Mouse (Mus musculus): ENCODE measurements around the gene Zbed5. TPM values are rescaled to one million over a fixed set of nuclear protein-coding genes. Genes with fewer than 3 reads are reported as not detected.
"Not testable (repeated sequence)": the region's sequence is repeated elsewhere in the genome, so short reads cannot be mapped to it uniquely, and the experiment has no call there.

Gene Zbed5
- polyA plus RNA-seq, 1 experiment = 0.19 TPM

DNA sequence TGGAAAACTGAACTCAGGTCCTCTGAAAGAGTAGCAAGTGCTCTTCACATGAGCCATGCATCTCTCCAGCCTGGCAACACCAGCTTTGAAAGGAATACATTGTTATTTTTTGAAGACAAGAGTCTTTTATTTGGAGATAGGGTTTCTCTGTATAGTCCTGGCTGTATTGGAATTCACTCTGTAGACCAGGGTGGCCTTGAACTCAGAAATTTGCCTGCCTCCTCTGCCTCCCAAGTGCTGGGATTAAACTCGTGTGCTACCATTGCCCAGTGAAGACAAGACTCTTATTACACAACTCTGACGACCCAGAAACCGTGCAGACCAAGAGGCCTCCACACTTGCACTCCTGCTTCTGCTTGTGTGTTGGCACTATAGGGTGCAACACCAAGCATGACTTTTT is 15.6 kb upstream of the Zbed5 start:
- TF ChIP-seq POLR2A (IDR thresholded peaks at IDR 0.05; ENCODE audit: low read depth, low read length) (no peak), CTCF (IDR thresholded peaks at IDR 0.05; ENCODE audit: extremely low read depth, insufficient read length, insufficient replicate concordance, low read depth, low read length) (no peak)
- Histone ChIP-seq H3K4me1 (ENCODE audit: control insufficient read depth, insufficient read depth, insufficient read length, low read length) (no peaks in the 10 kb centered on the region), H3K36me3 (ENCODE audit: control insufficient read depth, insufficient read depth, low read length) (peaks cover 26% of the 10 kb centered on the region), H3K27me3 (ENCODE audit: control insufficient read depth, insufficient read depth, low read length) (no peaks in the 10 kb centered on the region), H3K4me3 (ENCODE audit: low read depth, low read length) (no peak overlapping the region), H3K27ac (ENCODE audit: insufficient read depth, low read depth, low read length) (no peak overlapping the region)
- 55% methylated on average over 3 of the region's 3 CpGs for WGBS

- peak overlapping the region; percentile 68 for H3K4me3 ChIP-seq (ENCODE audit: low read depth, low read length)
- H3K27ac ChIP-seq (ENCODE audit: insufficient read depth, low read depth, low read length) = no peak overlapping the region
- no peaks in the 10 kb centered on the region for H3K27me3 ChIP-seq (ENCODE audit: control insufficient read depth, insufficient read depth, low read length)
- 9% methylated on average over 10 of the region's 10 CpGs for WGBS
- H3K4me1 ChIP-seq (ENCODE audit: control insufficient read depth, insufficient read depth, insufficient read length, low read length) = no peaks in the 10 kb centered on the region; the same call in 1 of the 2 replicates
- H3K36me3 ChIP-seq (ENCODE audit: control insufficient read depth, insufficient read depth, low read length) = peaks cover 17% of the 10 kb centered on the region
- no peak for TF ChIP-seq CTCF (IDR thresholded peaks at IDR 0.05; ENCODE audit: extremely low read depth, insufficient read length, insufficient replicate concordance, low read depth, low read length)
- TF ChIP-seq POLR2A (IDR thresholded peaks at IDR 0.05; ENCODE audit: low read depth, low read length) = no peak
Observed at GRCm38 (mm10) chr5:129886271-129886670, 9.3 kb upstream of the Zbed5 start.

GRCm38 (mm10) chr5:129886911-129887636 is 8.4 kb upstream of the Zbed5 start, which contains the start of gene Chchd2:
Gene Chchd2 (minus strand): TSS chr5:129887470.
- no peak for TF ChIP-seq CTCF (IDR thresholded peaks at IDR 0.05; ENCODE audit: extremely low read depth, insufficient read length, insufficient replicate concordance, low read depth, low read length)
- peak; percentile 86 for TF ChIP-seq POLR2A (IDR thresholded peaks at IDR 0.05; ENCODE audit: low read depth, low read length)
- H3K4me3 ChIP-seq (ENCODE audit: low read depth, low read length) = peak within 1 kb of the TSS; percentile 68
- H3K27me3 ChIP-seq (ENCODE audit: control insufficient read depth, insufficient read depth, low read length) = no peaks in the 10 kb centered on the region
- WGBS = under 1% methylated on average over 46 of the region's 46 CpGs
- H3K4me1 ChIP-seq (ENCODE audit: control insufficient read depth, insufficient read depth, insufficient read length, low read length) = no peaks in the 10 kb centered on the region; the same call in 1 of the 2 replicates
- H3K27ac ChIP-seq (ENCODE audit: insufficient read depth, low read depth, low read length) = peak within 1 kb of the TSS; percentile 87
- peaks cover 11% of the 10 kb centered on the region for H3K36me3 ChIP-seq (ENCODE audit: control insufficient read depth, insufficient read depth, low read length)

DNA sequence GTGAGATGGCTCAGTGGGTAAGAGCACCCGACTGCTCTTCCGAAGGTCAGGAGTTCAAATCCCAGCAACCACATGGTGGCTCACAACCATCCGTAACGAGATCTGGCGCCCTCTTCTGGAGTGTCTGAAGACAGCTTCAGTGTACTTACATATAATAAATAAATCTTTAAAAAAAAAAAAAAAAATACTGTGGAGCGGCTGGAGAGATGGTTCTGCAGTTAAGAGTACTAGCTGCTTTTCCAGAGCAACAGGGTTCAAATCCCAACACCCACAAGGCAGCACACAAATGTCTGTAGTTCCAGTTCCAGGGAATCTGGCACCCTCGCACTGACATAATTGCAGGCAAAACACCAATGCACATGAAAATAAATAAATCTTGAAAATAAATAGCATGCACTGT is 5.1 kb upstream of the Zbed5 start:
- not testable (repeated sequence) for H3K4me3 ChIP-seq (ENCODE audit: low read depth, low read length); H3K27ac ChIP-seq (ENCODE audit: insufficient read depth, low read depth, low read length); H3K27me3 ChIP-seq (ENCODE audit: control insufficient read depth, insufficient read depth, low read length); H3K4me1 ChIP-seq (ENCODE audit: control insufficient read depth, insufficient read depth, insufficient read length, low read length); H3K36me3 ChIP-seq (ENCODE audit: control insufficient read depth, insufficient read depth, low read length)
- WGBS = 64% methylated on average over 7 of the region's 7 CpGs

GRCm38 (mm10) chr5:129898449-129898848 is 2.9 kb downstream of the Zbed5 start, which contains the start of gene Phkg1:
Gene Phkg1 (minus strand): TSS chr5:129898549.
- Histone ChIP-seq H3K27ac (ENCODE audit: insufficient read depth, low read depth, low read length) (no peak within 1 kb of the TSS), H3K4me1 (ENCODE audit: control insufficient read depth, insufficient read depth, insufficient read length, low read length) (no peaks in the 10 kb centered on the region), H3K4me3 (ENCODE audit: low read depth, low read length) (no peak within 1 kb of the TSS), H3K27me3 (ENCODE audit: control insufficient read depth, insufficient read depth, low read length) (no peaks in the 10 kb centered on the region), H3K36me3 (ENCODE audit: control insufficient read depth, insufficient read depth, low read length) (no peaks in the 10 kb centered on the region)
- TF ChIP-seq POLR2A (IDR thresholded peaks at IDR 0.05; ENCODE audit: low read depth, low read length) (no peak), CTCF (IDR thresholded peaks at IDR 0.05; ENCODE audit: extremely low read depth, insufficient read length, insufficient replicate concordance, low read depth, low read length) (no peak)
- WGBS = 96% methylated on average over 1 of the region's 1 CpGs

DNA sequence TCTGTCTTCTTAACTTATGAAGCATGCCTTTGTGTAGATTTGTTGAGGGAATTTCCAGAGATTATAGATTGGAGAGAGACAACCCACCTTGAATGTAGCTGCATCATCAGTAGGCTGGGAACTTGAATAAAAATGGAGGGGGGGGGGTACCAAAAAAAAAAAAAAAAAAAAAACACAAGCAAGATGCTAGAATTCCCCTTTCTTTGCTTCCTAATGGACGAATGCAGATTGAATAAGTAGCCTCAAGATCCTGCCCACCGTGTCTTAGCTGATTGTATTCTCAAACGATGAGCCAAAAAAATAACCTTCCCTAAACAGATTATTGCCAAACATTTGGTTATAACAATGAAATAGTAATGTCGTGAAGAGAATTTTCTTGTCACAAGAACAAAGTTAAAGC is 12.3 kb downstream of the Zbed5 start:
- no peak overlapping the region for H3K4me3 ChIP-seq (ENCODE audit: low read depth, low read length)

DNA sequence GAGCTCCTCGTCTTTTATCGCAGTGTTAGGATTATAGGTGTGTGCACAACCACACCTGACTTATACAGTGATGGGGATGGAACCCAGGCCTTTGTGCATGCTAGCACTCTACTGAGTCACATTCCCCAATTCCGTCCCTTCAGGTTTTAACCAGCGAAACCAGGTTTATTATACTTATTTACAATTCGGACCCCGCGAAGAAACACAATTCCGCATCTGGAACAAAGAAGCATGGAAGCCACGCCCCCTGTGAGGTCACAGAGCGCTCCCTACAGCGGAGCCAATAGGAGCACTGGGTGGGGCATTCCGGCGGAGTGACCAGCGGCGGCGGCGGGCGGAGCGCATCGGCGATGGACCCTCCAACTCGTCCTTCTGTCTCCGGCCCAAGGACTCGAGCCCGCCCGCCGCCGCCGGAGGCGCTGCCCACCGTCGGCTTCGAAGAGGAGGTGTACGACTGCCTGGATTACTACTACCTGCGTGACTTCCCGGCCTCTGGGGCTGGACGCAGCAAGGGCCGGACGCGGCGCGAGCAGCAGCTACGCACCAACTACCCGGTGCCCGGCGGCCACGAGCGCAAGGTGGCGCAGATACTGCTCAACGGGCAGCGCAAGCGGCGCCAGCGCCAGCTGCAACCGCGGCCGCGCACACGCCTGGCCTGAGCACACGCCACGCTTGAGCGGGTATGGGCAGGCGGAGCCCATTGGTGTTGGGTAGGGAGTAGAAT is 12.9 kb downstream of the Zbed5 start, which contains the start of gene Nupr1l:
Gene Nupr1l (plus strand): TSS at position 299 of the 724 bp plus-strand sequence.
- Histone ChIP-seq H3K4me3 (ENCODE audit: low read depth, low read length) (peak within 1 kb of the TSS; percentile 80), H3K36me3 (ENCODE audit: control insufficient read depth, insufficient read depth, low read length) (no peaks in the 10 kb centered on the region), H3K4me1 (ENCODE audit: control insufficient read depth, insufficient read depth, insufficient read length, low read length) (peaks cover 4% of the 10 kb centered on the region; the same call in 1 of the 2 replicates), H3K27ac (ENCODE audit: insufficient read depth, low read depth, low read length) (peak within 1 kb of the TSS; percentile 32), H3K27me3 (ENCODE audit: control insufficient read depth, insufficient read depth, low read length) (no peaks in the 10 kb centered on the region)
- WGBS = under 1% methylated on average over 63 of the region's 63 CpGs
- TF ChIP-seq CTCF (IDR thresholded peaks at IDR 0.05; ENCODE audit: extremely low read depth, insufficient read length, insufficient replicate concordance, low read depth, low read length) = no peak
- TF ChIP-seq POLR2A (IDR thresholded peaks at IDR 0.05; ENCODE audit: low read depth, low read length) = peak; percentile 36; the same call in 1 of the 2 replicates

More for the DNA sequence above, 12.3 kb downstream of the Zbed5 start:
- WGBS = 22% methylated on average over 4 of the region's 4 CpGs
- Histone ChIP-seq H3K27ac (ENCODE audit: insufficient read depth, low read depth, low read length) (no peak overlapping the region), H3K36me3 (ENCODE audit: control insufficient read depth, insufficient read depth, low read length) (no peaks in the 10 kb centered on the region), H3K4me1 (ENCODE audit: control insufficient read depth, insufficient read depth, insufficient read length, low read length) (peaks cover 4% of the 10 kb centered on the region; the same call in 1 of the 2 replicates), H3K27me3 (ENCODE audit: control insufficient read depth, insufficient read depth, low read length) (no peaks in the 10 kb centered on the region)
- TF ChIP-seq POLR2A (IDR thresholded peaks at IDR 0.05; ENCODE audit: low read depth, low read length) (no peak), CTCF (IDR thresholded peaks at IDR 0.05; ENCODE audit: extremely low read depth, insufficient read length, insufficient replicate concordance, low read depth, low read length) (no peak)
